Mouse (Mus musculus) spleen, adult 2 months (tissue): ENCODE measurements around the gene Fmo3. TPM values are rescaled to one million over a fixed set of nuclear protein-coding genes. Genes with fewer than 3 reads are reported as not detected.

Experiments used
- DNase-seq, 2 experiments: peaks; one replicate each; pipeline versions ENCODE4 v3.0.0 to v3.0.0-alpha.2; 2012 to 2021; ENCODE audit warnings: low spot score in 2 of 2, low read depth in 1 of 2
- H3K27ac ChIP-seq: fragments of 200-500 bp; 2 replicates; pipeline ENCODE4 v1.5.1; 2012; ENCODE audit warnings: low read length, inconsistent platforms; ENCODE audit not compliant: insufficient read depth
- H3K27me3 ChIP-seq: fragments of 200-500 bp; 2 replicates; pipeline ENCODE4 v1.6.1; 2012; ENCODE audit warnings: mild to moderate bottlenecking, moderate library complexity, low read length, inconsistent platforms; ENCODE audit not compliant: control insufficient read depth, insufficient read depth
- H3K36me3 ChIP-seq: fragments of 200-500 bp; 2 replicates; pipeline ENCODE4 v1.6.1; 2012; ENCODE audit warnings: mild to moderate bottlenecking, low read length, inconsistent platforms; ENCODE audit not compliant: control insufficient read depth, insufficient read depth
- H3K4me1 ChIP-seq: fragments of 200-500 bp; 2 replicates; pipeline ENCODE4 v1.6.1; 2011; ENCODE audit warnings: inconsistent platforms; ENCODE audit not compliant: control insufficient read depth, insufficient read depth, insufficient read length
- H3K4me3 ChIP-seq: fragments of 200-500 bp; 2 replicates; pipeline ENCODE4 v1.5.1; 2011; ENCODE audit warnings: mild to moderate bottlenecking, inconsistent platforms; ENCODE audit not compliant: insufficient read depth, insufficient read length; ENCODE audit errors: extremely low read depth
- CTCF ChIP-seq: fragments of 200-500 bp; IDR thresholded peaks from 2 replicates; pipeline ENCODE4 v1.5.1; 2011; ENCODE audit warnings: mild to moderate bottlenecking, inconsistent platforms; ENCODE audit not compliant: insufficient read depth, insufficient read length, insufficient replicate concordance; ENCODE audit errors: extremely low read depth
- POLR2A ChIP-seq: fragments of 200-500 bp; IDR thresholded peaks from 2 replicates; pipeline ENCODE4 v1.6.1; 2011; ENCODE audit warnings: low read depth, low read length, inconsistent platforms
- WGBS: fragments of 180-500 bp; shearing (Covaris S2); methylation state at CpG from one replicate; pipeline ENCODE4 v1.1.7; 2018; 5-methylcytosine and 5-hydroxymethylcytosine counted together
- polyA plus RNA-seq: library from polyadenylated mRNA; depleted of rRNA; stranded (reverse); fragments of >200 nt; gene quantifications from 2 replicates; pipeline ENCODE4 v1.2.3, GENCODE M21; 2012; rRNA removed

Gene Fmo3
- polyA plus RNA-seq, 1 experiment: 0.09 TPM

- Histone ChIP-seq H3K36me3 (no peaks in the 10 kb centered on the region), H3K27ac (no peak overlapping the region), H3K4me1 (no peaks in the 10 kb centered on the region), H3K4me3 (no peak overlapping the region), H3K27me3 (no peaks in the 10 kb centered on the region)
- TF ChIP-seq POLR2A (no peak), CTCF (no peak)
- WGBS: 69% methylated on average over 4 of the region's 4 CpGs
- no peak for DNase-seq
Measured at GRCm38 (mm10) chr1:162931310-162931875, 52.9 kb downstream of the Fmo3 start.

- no peak for TF ChIP-seq CTCF
- no peak for TF ChIP-seq POLR2A
- H3K27ac ChIP-seq: no peak overlapping the region
- H3K4me1 ChIP-seq: no peaks in the 10 kb centered on the region
- H3K4me3 ChIP-seq: no peak overlapping the region
- DNase-seq: no peak
- H3K27me3 ChIP-seq: no peaks in the 10 kb centered on the region
- 70% methylated on average over 2 of the region's 2 CpGs for WGBS
- no peaks in the 10 kb centered on the region for H3K36me3 ChIP-seq
Measured at GRCm38 (mm10) chr1:162930631-162931030, 53.7 kb downstream of the Fmo3 start.

- H3K4me1 ChIP-seq: no peaks in the 10 kb centered on the region
- H3K27me3 ChIP-seq: no peaks in the 10 kb centered on the region
- H3K27ac ChIP-seq: no peak overlapping the region
- no peaks in the 10 kb centered on the region for H3K36me3 ChIP-seq
- TF ChIP-seq CTCF: no peak
- WGBS: 80% methylated on average over 3 of the region's 3 CpGs
- H3K4me3 ChIP-seq: no peak overlapping the region
- DNase-seq: no peak
Measured at GRCm38 (mm10) chr1:162929146-162929545, 55.2 kb downstream of the Fmo3 start.

GRCm38 (mm10) chr1:162925121-162925520 lies 59.2 kb downstream of the Fmo3 start:
- Histone ChIP-seq H3K27me3 (no peaks in the 10 kb centered on the region), H3K4me1 (no peaks in the 10 kb centered on the region), H3K27ac (no peak overlapping the region), H3K36me3 (no peaks in the 10 kb centered on the region), H3K4me3 (no peak overlapping the region)
- no peak for DNase-seq
- TF ChIP-seq CTCF: no peak
- no peak for TF ChIP-seq POLR2A
- 75% methylated on average over 1 of the region's 1 CpGs for WGBS

GRCm38 (mm10) chr1:162916661-162917060 lies 67.7 kb downstream of the Fmo3 start:
- Histone ChIP-seq H3K36me3 (no peaks in the 10 kb centered on the region), H3K4me3 (no peak overlapping the region), H3K27ac (no peak overlapping the region), H3K4me1 (no peaks in the 10 kb centered on the region), H3K27me3 (no peaks in the 10 kb centered on the region)
- no peak for TF ChIP-seq POLR2A
- TF ChIP-seq CTCF: no peak
- WGBS: 84% methylated on average over 8 of the region's 8 CpGs
- DNase-seq: no peak

GRCm38 (mm10) chr1:162914932-162915556 lies 69.3 kb downstream of the Fmo3 start:
- Histone ChIP-seq H3K4me3 (no peak overlapping the region), H3K4me1 (no peaks in the 10 kb centered on the region), H3K27me3 (no peaks in the 10 kb centered on the region), H3K27ac (no peak overlapping the region), H3K36me3 (no peaks in the 10 kb centered on the region)
- no peak for DNase-seq
- 88% methylated on average over 4 of the region's 4 CpGs for WGBS
- TF ChIP-seq POLR2A: no peak
- TF ChIP-seq CTCF: no peak

GRCm38 (mm10) chr1:162912085-162912484 lies 72.2 kb downstream of the Fmo3 start:
- no peak overlapping the region for H3K27ac ChIP-seq
- DNase-seq: no peak
- TF ChIP-seq CTCF (no peak), POLR2A (no peak)

More at GRCm38 (mm10) chr1:162912085-162912484, 72.2 kb downstream of the Fmo3 start:
- H3K4me3 ChIP-seq: no peak overlapping the region
- no peaks in the 10 kb centered on the region for H3K4me1 ChIP-seq
- no peaks in the 10 kb centered on the region for H3K27me3 ChIP-seq
- no peaks in the 10 kb centered on the region for H3K36me3 ChIP-seq

Other genes with a start within 250 kb of the Fmo3 start
- gene Prrc2c, start 244.0 kb downstream of the Fmo3 start, polyA plus RNA-seq: 43.9 and 46.8 TPM in 2 replicates
- gene Fmo4, start 170.6 kb downstream of the Fmo3 start, polyA plus RNA-seq: not detected in 2 replicates
- gene Fmo1, start 117.9 kb downstream of the Fmo3 start, polyA plus RNA-seq: 0.47 and 1.0 TPM in 2 replicates
- 0.77 and 0.84 TPM in 2 replicates for gene Fmo2, start 85.8 kb downstream of the Fmo3 start, polyA plus RNA-seq
- not detected in 2 replicates for gene Fmo6, start 47.0 kb downstream of the Fmo3 start, polyA plus RNA-seq
- not detected in 2 replicates for gene Mroh9, start 101.1 kb upstream of the Fmo3 start, polyA plus RNA-seq